Mouse (Mus musculus) cortical plate, adult 2 months (tissue): ENCODE data around the gene Zfp239. TPM values are rescaled to one million over a fixed set of nuclear protein-coding genes. Genes with fewer than 3 reads are reported as not detected.
"Not testable (repeated sequence)": the region's sequence is repeated elsewhere in the genome, so short reads cannot be mapped to it uniquely, and the experiment has no call there.

Experiments used
- H3K27ac ChIP-seq: fragments of 200-500 bp; 2 replicates; pipeline ENCODE4 v1.5.1; 2012; ENCODE audit warnings: low read length, control low read depth, inconsistent platforms; ENCODE audit not compliant: insufficient read depth
- H3K4me1 ChIP-seq: fragments of 200-500 bp; 2 replicates; pipeline ENCODE4 v1.6.1; 2011; ENCODE audit warnings: low read length; ENCODE audit not compliant: control insufficient read depth, insufficient read depth
- H3K4me3 ChIP-seq: fragments of 200-500 bp; 2 replicates; pipeline ENCODE4 v1.5.1; 2011; ENCODE audit warnings: mild to moderate bottlenecking, low read length, control low read depth; ENCODE audit not compliant: insufficient read depth
- CTCF ChIP-seq: fragments of 200-500 bp; IDR thresholded peaks from 2 replicates; pipeline ENCODE4 v1.5.1; 2011; ENCODE audit warnings: mild to moderate bottlenecking, control low read depth, low read length; ENCODE audit not compliant: insufficient read depth; ENCODE audit errors: extremely low read depth
- POLR2A ChIP-seq: fragments of 200-500 bp; IDR thresholded peaks from 2 replicates; pipeline ENCODE4 v1.6.1; 2011; ENCODE audit warnings: mild to moderate bottlenecking, low read length, control low read depth; ENCODE audit not compliant: insufficient read depth; ENCODE audit errors: extremely low read depth
- polyA plus RNA-seq: library from polyadenylated mRNA; depleted of rRNA; stranded (reverse); fragments of >200 nt; gene quantifications from 2 replicates; pipeline ENCODE4 v1.2.3, GENCODE M21; 2012

Zfp239 gene
- polyA plus RNA-seq, 1 experiment, result 34.5 TPM

DNA sequence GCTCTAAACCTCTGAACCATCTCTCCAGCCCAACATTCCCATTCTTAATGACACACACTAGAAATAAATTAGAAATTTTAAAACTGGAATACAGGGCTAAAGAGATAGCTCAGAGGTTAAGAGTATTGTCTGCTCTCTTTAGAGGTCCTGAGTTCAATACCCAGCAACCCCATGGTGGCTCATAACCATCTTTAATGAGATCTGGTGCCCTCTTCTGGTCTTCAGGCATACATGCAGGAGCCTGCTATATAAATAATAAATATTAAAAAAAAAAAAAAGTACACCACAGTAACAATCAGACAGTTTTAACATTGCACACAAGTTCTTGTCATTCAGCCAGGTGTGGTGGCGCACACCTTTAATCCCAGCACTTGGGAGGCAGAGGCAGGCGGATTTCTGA lies 14.1 kb upstream of the Zfp239 start:
- no peak overlapping the region for H3K4me3 ChIP-seq
- TF ChIP-seq POLR2A, result no peak
- no peak for TF ChIP-seq CTCF
- H3K4me1 ChIP-seq, result peaks cover 2% of the 10 kb centered on the region; the same call in 1 of the 2 replicates
- no peak overlapping the region for H3K27ac ChIP-seq

DNA sequence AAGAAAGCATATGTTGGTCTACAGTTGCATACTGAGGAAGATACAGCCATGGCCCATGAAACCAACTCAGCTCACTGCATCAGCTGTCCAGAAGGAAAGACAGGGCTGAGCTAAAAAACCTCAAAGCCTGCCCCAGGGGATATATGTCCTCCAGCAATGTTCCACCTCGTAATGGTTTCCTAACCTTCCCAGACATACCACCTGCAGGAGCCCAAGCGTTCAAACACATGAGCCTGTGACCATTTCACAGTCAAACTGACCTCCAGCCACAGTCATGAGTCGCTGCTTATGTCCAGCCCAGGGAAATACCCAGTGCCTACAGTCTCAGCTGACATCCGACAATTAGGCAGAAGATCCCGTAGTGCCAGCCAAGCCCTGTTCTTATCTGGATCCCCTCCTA lies 13.3 kb upstream of the Zfp239 start:
- no peak overlapping the region for H3K4me3 ChIP-seq
- no peak overlapping the region for H3K27ac ChIP-seq
- TF ChIP-seq POLR2A (no peak), CTCF (no peak)

GRCm38 (mm10) chr6:117851747-117852146 lies 10.2 kb upstream of the Zfp239 start:
- Histone ChIP-seq H3K27ac (no peak overlapping the region), H3K4me1 (peaks cover 2% of the 10 kb centered on the region; the same call in 1 of the 2 replicates)
- TF ChIP-seq POLR2A (no peak), CTCF (no peak)

More for the DNA sequence above, 13.3 kb upstream of the Zfp239 start:
- peaks cover 2% of the 10 kb centered on the region; the same call in 1 of the 2 replicates for H3K4me1 ChIP-seq

DNA sequence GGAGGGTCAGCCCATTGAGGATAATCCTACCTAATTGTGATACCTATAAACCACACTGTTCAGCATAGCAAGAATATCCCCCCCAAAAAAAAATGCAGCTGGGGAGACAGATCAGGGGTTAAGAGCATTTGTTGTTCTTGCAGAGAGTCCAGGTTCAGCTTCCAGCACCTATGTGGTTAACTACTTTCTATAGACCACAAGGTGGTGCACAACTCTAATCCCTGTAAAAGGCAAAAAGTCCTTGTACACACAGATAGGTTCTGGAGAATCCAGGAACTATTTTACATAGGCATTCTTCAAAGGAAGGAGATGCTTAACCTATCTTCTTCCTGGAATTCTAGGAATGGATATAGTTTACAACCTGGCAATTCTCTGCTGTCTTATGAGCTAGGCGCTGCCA lies 3.9 kb upstream of the Zfp239 start:
- no peak overlapping the region for H3K4me3 ChIP-seq
- H3K27ac ChIP-seq, result no peak overlapping the region
- TF ChIP-seq CTCF, result no peak
- TF ChIP-seq POLR2A, result no peak

More at GRCm38 (mm10) chr6:117851747-117852146, 10.2 kb upstream of the Zfp239 start:
- H3K4me3 ChIP-seq, result no peak overlapping the region

DNA sequence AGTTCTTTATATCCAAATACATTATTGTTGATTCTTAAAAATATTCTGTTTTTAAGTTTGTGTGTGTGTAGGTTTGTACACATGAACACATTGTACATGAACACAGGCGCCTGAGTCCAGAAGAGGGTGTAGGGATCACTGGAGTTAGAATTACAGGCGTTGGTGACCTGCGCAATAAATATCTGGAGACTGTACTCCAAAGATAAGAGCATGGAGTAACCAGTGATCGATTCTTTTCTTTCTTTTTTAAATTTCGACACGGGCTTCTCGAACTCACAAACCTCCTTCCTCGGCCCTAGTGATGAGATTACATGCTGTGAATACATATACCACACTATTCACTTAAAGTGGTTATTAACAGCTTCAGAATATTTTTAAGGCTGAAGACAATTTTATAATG lies 565 bp downstream of the Zfp239 start:
- H3K4me3 ChIP-seq, result peak overlapping the region; percentile 74; the same call in 1 of the 2 replicates
- no peak overlapping the region for H3K27ac ChIP-seq
- H3K4me1 ChIP-seq, result no peaks in the 10 kb centered on the region
- no peak for TF ChIP-seq POLR2A
- no peak for TF ChIP-seq CTCF

More for the DNA sequence above, 3.9 kb upstream of the Zfp239 start:
- no peaks in the 10 kb centered on the region for H3K4me1 ChIP-seq

DNA sequence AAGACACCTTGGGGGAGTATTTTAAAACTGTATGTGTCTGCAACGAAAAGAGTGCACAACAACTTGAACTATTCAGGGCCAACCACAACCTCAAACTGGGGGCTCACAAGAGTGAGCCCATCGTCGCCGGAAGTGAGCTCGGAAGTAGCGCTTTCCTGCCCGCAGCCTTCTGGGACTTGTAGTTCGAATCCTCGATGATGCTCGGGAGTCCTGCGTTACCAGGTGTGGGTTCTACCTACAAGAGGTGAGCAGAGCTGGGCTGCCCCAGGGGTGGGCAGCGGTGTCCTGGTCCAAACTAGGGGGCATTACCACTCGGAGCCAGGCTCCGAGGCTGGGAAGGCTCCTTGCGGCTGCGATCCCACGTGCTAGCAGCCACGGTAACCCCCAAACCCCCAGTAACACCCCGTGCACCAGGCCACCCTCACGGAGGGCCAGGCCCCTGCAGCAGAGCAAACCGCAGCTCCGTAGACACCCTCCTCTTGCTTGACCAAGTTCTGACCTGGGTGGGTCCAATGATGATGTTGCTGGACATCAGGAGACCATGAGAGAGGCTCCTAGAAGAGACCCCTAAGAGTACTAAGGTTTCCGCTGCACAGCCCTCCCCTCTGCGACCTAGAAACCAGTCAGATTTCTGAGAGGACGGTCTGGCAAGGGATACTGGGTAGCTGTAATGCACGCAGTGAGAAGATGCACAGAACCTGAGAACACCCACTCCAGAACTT lies 1.2 kb downstream of the Zfp239 start:
- Histone ChIP-seq H3K4me1 (no peaks in the 10 kb centered on the region), H3K4me3 (peak overlapping the region; percentile 74), H3K27ac (peak overlapping the region; percentile 41)
- TF ChIP-seq CTCF, result no peak
- peak; percentile 71; the same call in 1 of the 2 replicates for TF ChIP-seq POLR2A

DNA sequence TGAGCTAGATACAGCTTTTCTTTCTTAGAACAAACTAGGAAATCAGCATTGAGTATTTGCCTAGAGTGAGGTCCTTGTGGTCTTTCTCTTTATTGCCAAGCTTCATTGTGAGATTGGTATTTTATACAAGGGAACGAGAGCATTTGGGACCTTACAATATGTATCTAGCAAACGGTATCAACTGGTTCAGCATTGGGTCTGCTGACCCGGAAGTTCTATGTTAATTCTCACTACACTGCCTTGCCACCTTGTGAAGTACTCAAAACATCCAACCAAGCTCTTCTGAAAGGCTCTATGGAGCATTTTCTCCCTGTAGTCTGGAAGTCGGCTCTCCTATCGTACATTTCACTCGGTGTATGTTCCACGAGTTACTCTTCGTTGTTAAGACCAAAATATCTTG lies 1.9 kb downstream of the Zfp239 start:
- TF ChIP-seq CTCF (no peak), POLR2A (no peak)
- H3K27ac ChIP-seq, result peak overlapping the region; percentile 41; the same call in 1 of the 2 replicates
- H3K4me1 ChIP-seq, result no peaks in the 10 kb centered on the region
- H3K4me3 ChIP-seq, result peak overlapping the region; percentile 74

DNA sequence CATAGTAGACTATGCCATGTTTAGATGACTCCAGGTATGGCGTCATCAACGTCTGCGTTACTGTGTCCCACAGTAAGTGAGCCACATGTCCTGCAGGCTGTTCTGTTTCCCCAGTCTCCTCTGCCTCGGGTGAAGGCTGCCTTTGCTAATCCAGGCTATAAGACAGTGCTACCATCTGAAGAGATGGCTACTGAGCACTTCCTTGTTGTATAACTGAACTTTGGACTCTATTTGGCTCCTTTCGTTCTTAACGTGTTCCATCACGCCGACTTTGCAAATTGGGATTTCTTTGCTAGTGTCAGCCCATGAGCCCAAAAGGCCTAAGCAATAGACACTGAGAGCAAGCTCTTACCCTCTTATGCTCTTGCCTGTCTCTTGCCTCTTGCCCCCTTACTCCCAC lies 6.3 kb downstream of the Zfp239 start:
- Histone ChIP-seq H3K4me3 (no peak overlapping the region), H3K27ac (no peak overlapping the region), H3K4me1 (no peaks in the 10 kb centered on the region)
- no peak for TF ChIP-seq POLR2A
- no peak for TF ChIP-seq CTCF

GRCm38 (mm10) chr6:117871034-117871433 lies 9.1 kb downstream of the Zfp239 start:
- Histone ChIP-seq H3K4me3 (no peak overlapping the region), H3K4me1 (no peaks in the 10 kb centered on the region), H3K27ac (no peak overlapping the region)
- TF ChIP-seq POLR2A, result no peak

GRCm38 (mm10) chr6:117873450-117873849 lies 11.6 kb downstream of the Zfp239 start:
- H3K27ac ChIP-seq, H3K4me3 ChIP-seq: not testable (repeated sequence)

More at GRCm38 (mm10) chr6:117873450-117873849, 11.6 kb downstream of the Zfp239 start:
- not testable (repeated sequence) for H3K4me1 ChIP-seq
